Mouse (Mus musculus): Measurements from ENCODE around the gene Nr2f1. TPM values are rescaled to one million over a fixed set of nuclear protein-coding genes. Genes with fewer than 3 reads are reported as not detected.

Gene Nr2f1
- polyA plus RNA-seq, 2 experiments: 0.44 to 1.4 TPM

- TF ChIP-seq EP300 (IDR thresholded peaks at IDR 0.05; ENCODE audit: low read depth) (no peak), CTCF (IDR thresholded peaks at IDR 0.05; ENCODE audit: low read depth) (no peak)
- Histone ChIP-seq H3K9ac (replicated peaks) (no peak overlapping the region), H3K9me3 (ENCODE audit: control insufficient read depth, low read length) (no peaks in the 10 kb centered on the region), H3K36me3 (replicated peaks; ENCODE audit: control insufficient read depth, insufficient read depth, low read depth) (no peaks in the 10 kb centered on the region), H3K27ac (no peak overlapping the region), H3K4me1 (replicated peaks; ENCODE audit: control insufficient read depth in 2 of 2, insufficient read depth in 2 of 2, low read length in 1 of 2) (no peaks in the 10 kb centered on the region), H3K4me3 (ENCODE audit: insufficient read depth in 1 of 2, low read depth in 2 of 2, low read length in 2 of 2) (no peak overlapping the region), H3K4me2 (ENCODE audit: low read depth) (no peak overlapping the region), H3K27me3 (ENCODE audit: control insufficient read depth, insufficient read depth, low read length) (peaks cover 77% of the 10 kb centered on the region)
- ATAC-seq (ENCODE audit: insufficient read depth) (no peak), DNase-seq (ENCODE audit: low read depth in 3 of 3, low spot score in 3 of 3) (no peak)
- WGBS (ENCODE audit: insufficient replicate concordance): 4% methylated on average over 14 of the region's 14 CpGs
Observed at GRCm38 (mm10) chr13:78208689-78209410, 9.3 kb upstream of the Nr2f1 start.

- no peak for TF ChIP-seq CTCF (IDR thresholded peaks at IDR 0.05; ENCODE audit: low read depth)
- TF ChIP-seq EP300 (IDR thresholded peaks at IDR 0.05; ENCODE audit: low read depth): no peak
- Histone ChIP-seq H3K27ac (no peak overlapping the region), H3K9me3 (ENCODE audit: control insufficient read depth, low read length) (no peaks in the 10 kb centered on the region), H3K4me3 (ENCODE audit: insufficient read depth in 1 of 2, low read depth in 2 of 2, low read length in 2 of 2) (no peak overlapping the region), H3K4me1 (replicated peaks; ENCODE audit: control insufficient read depth in 2 of 2, insufficient read depth in 2 of 2, low read length in 1 of 2) (no peaks in the 10 kb centered on the region), H3K9ac (replicated peaks) (no peak overlapping the region), H3K27me3 (ENCODE audit: control insufficient read depth, insufficient read depth, low read length) (peaks cover 85% of the 10 kb centered on the region), H3K4me2 (ENCODE audit: low read depth) (no peak overlapping the region), H3K36me3 (replicated peaks; ENCODE audit: control insufficient read depth, insufficient read depth, low read depth) (no peaks in the 10 kb centered on the region)
- ATAC-seq (ENCODE audit: insufficient read depth): no peak
- 8% methylated on average over 12 of the region's 12 CpGs for WGBS (ENCODE audit: insufficient replicate concordance)
- no peak for DNase-seq (ENCODE audit: low read depth in 3 of 3, low spot score in 3 of 3)
Observed at GRCm38 (mm10) chr13:78207796-78208645, 8.5 kb upstream of the Nr2f1 start.

DNA sequence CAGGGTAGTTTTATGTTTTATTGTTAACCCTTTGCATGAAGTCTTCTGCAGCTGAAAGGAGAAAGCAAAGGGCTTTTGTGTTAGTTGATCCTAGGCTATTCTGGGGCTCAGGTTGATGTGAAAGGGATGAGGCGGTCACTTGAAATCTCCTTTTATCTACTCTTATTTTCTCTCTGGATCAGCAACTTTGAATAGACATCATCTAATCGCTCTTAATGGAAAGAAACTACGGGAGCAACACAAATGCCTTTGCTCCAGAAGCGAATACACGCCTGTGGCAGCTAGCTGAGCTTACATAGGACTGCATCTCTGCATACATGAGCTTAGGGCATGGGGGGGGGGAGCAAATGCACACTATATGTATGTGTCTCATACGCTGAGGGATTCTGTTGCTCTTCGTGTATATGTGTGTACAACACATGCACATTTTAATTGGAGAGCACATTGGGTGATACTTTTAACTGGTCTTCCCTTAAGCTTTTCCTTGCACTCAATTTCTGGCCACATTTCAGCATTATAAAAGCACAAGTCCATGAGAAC, 7.4 kb upstream of the Nr2f1 start:
- H3K9ac ChIP-seq (replicated peaks): no peak overlapping the region
- H3K4me2 ChIP-seq (ENCODE audit: low read depth): no peak overlapping the region
- WGBS (ENCODE audit: insufficient replicate concordance): 27% methylated on average over 7 of the region's 7 CpGs
- H3K4me3 ChIP-seq (ENCODE audit: insufficient read depth in 1 of 2, low read depth in 2 of 2, low read length in 2 of 2): no peak overlapping the region
- TF ChIP-seq EP300 (IDR thresholded peaks at IDR 0.05; ENCODE audit: low read depth) (no peak), CTCF (IDR thresholded peaks at IDR 0.05; ENCODE audit: low read depth) (no peak)
- DNase-seq (ENCODE audit: low read depth in 3 of 3, low spot score in 3 of 3): no peak
- no peaks in the 10 kb centered on the region for H3K36me3 ChIP-seq (replicated peaks; ENCODE audit: control insufficient read depth, insufficient read depth, low read depth)
- no peak overlapping the region for H3K27ac ChIP-seq
- H3K4me1 ChIP-seq (replicated peaks; ENCODE audit: control insufficient read depth in 2 of 2, insufficient read depth in 2 of 2, low read length in 1 of 2): no peaks in the 10 kb centered on the region
- peaks cover 86% of the 10 kb centered on the region for H3K27me3 ChIP-seq (ENCODE audit: control insufficient read depth, insufficient read depth, low read length)
- no peak for ATAC-seq (ENCODE audit: insufficient read depth)
- H3K9me3 ChIP-seq (ENCODE audit: control insufficient read depth, low read length): no peaks in the 10 kb centered on the region

DNA sequence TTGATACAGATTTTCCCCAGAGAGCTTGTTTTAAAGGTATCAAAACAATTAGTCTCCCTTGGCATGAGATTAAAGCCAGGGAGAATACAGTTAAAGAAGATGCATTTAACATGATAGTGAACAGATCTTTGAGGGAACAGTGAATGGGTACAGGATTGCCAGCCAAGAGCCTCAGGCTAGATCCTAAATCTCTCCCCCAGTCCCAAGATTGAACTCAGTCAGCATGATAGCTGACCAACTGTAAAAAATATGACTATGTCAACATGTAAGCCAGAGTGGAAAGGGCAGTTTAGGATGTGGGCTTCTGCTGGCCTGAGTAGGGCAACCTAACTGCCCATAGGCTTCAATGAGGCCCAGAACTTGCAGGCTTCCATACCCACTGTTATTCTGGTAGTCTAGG, 5.9 kb upstream of the Nr2f1 start:
- DNase-seq (ENCODE audit: low read depth in 3 of 3, low spot score in 3 of 3): no peak
- Histone ChIP-seq H3K27me3 (ENCODE audit: control insufficient read depth, insufficient read depth, low read length) (peaks cover 83% of the 10 kb centered on the region), H3K4me1 (replicated peaks; ENCODE audit: control insufficient read depth in 2 of 2, insufficient read depth in 2 of 2, low read length in 1 of 2) (no peaks in the 10 kb centered on the region), H3K4me2 (ENCODE audit: low read depth) (no peak overlapping the region), H3K9me3 (ENCODE audit: control insufficient read depth, low read length) (no peaks in the 10 kb centered on the region), H3K4me3 (ENCODE audit: insufficient read depth in 1 of 2, low read depth in 2 of 2, low read length in 2 of 2) (no peak overlapping the region), H3K27ac (no peak overlapping the region), H3K9ac (replicated peaks) (no peak overlapping the region), H3K36me3 (replicated peaks; ENCODE audit: control insufficient read depth, insufficient read depth, low read depth) (no peaks in the 10 kb centered on the region)
- no peak for ATAC-seq (ENCODE audit: insufficient read depth)
- TF ChIP-seq CTCF (IDR thresholded peaks at IDR 0.05; ENCODE audit: low read depth) (no peak), EP300 (IDR thresholded peaks at IDR 0.05; ENCODE audit: low read depth) (no peak)
